Mouse (Mus musculus): ENCODE measurements around the gene Grin1. TPM values are rescaled to one million over a fixed set of nuclear protein-coding genes. Genes with fewer than 3 reads are reported as not detected.

The Grin1 gene
- polyA plus RNA-seq, 1 experiment = 0.63 TPM

GRCm38 (mm10) chr2:25356208-25357079, 37.5 kb upstream of the Grin1 start, which contains the start of gene Dpp7:
TSS of gene Dpp7 (minus strand) at chr2:25356359.
- H3K4me1 ChIP-seq (ENCODE audit: control insufficient read depth, insufficient read depth, insufficient read length, low read length) = peaks cover 12% of the 10 kb centered on the region
- 3% methylated on average over 13 of the region's 13 CpGs for WGBS
- TF ChIP-seq POLR2A (IDR thresholded peaks at IDR 0.05; ENCODE audit: low read depth, low read length) = no peak
- TF ChIP-seq CTCF (IDR thresholded peaks at IDR 0.05; ENCODE audit: extremely low read depth, insufficient read length, insufficient replicate concordance, low read depth, low read length) = no peak
- peak within 1 kb of the TSS; percentile 64 for H3K4me3 ChIP-seq (ENCODE audit: low read depth, low read length)
- H3K36me3 ChIP-seq (ENCODE audit: control insufficient read depth, insufficient read depth, low read length) = peaks cover 25% of the 10 kb centered on the region
- H3K27ac ChIP-seq (ENCODE audit: insufficient read depth, low read depth, low read length) = no peak within 1 kb of the TSS
- H3K27me3 ChIP-seq (ENCODE audit: control insufficient read depth, insufficient read depth, low read length) = no peaks in the 10 kb centered on the region

GRCm38 (mm10) chr2:25355419-25356066, 36.6 kb upstream of the Grin1 start:
- peaks cover 12% of the 10 kb centered on the region for H3K4me1 ChIP-seq (ENCODE audit: control insufficient read depth, insufficient read depth, insufficient read length, low read length)
- peak overlapping the region; percentile 64 for H3K4me3 ChIP-seq (ENCODE audit: low read depth, low read length)
- H3K36me3 ChIP-seq (ENCODE audit: control insufficient read depth, insufficient read depth, low read length) = peaks cover 25% of the 10 kb centered on the region
- TF ChIP-seq CTCF (IDR thresholded peaks at IDR 0.05; ENCODE audit: extremely low read depth, insufficient read length, insufficient replicate concordance, low read depth, low read length) (no peak), POLR2A (IDR thresholded peaks at IDR 0.05; ENCODE audit: low read depth, low read length) (no peak)
- no peaks in the 10 kb centered on the region for H3K27me3 ChIP-seq (ENCODE audit: control insufficient read depth, insufficient read depth, low read length)
- WGBS = 33% methylated on average over 18 of the region's 18 CpGs
- no peak overlapping the region for H3K27ac ChIP-seq (ENCODE audit: insufficient read depth, low read depth, low read length)

- TF ChIP-seq POLR2A (IDR thresholded peaks at IDR 0.05; ENCODE audit: low read depth, low read length) (no peak), CTCF (IDR thresholded peaks at IDR 0.05; ENCODE audit: extremely low read depth, insufficient read length, insufficient replicate concordance, low read depth, low read length) (no peak)
- Histone ChIP-seq H3K27me3 (ENCODE audit: control insufficient read depth, insufficient read depth, low read length) (no peaks in the 10 kb centered on the region), H3K4me1 (ENCODE audit: control insufficient read depth, insufficient read depth, insufficient read length, low read length) (peaks cover 12% of the 10 kb centered on the region), H3K36me3 (ENCODE audit: control insufficient read depth, insufficient read depth, low read length) (peaks cover 35% of the 10 kb centered on the region), H3K4me3 (ENCODE audit: low read depth, low read length) (no peak overlapping the region), H3K27ac (ENCODE audit: insufficient read depth, low read depth, low read length) (no peak overlapping the region)
- 84% methylated on average over 6 of the region's 6 CpGs for WGBS
These were observed 35.2 kb upstream of the Grin1 start for GRCm38 (mm10) chr2:25354211-25354610.

- Histone ChIP-seq H3K4me3 (ENCODE audit: low read depth, low read length) (no peak overlapping the region), H3K27ac (ENCODE audit: insufficient read depth, low read depth, low read length) (no peak overlapping the region), H3K27me3 (ENCODE audit: control insufficient read depth, insufficient read depth, low read length) (no peaks in the 10 kb centered on the region), H3K4me1 (ENCODE audit: control insufficient read depth, insufficient read depth, insufficient read length, low read length) (peaks cover 5% of the 10 kb centered on the region), H3K36me3 (ENCODE audit: control insufficient read depth, insufficient read depth, low read length) (peaks cover 64% of the 10 kb centered on the region)
- no peak for TF ChIP-seq CTCF (IDR thresholded peaks at IDR 0.05; ENCODE audit: extremely low read depth, insufficient read length, insufficient replicate concordance, low read depth, low read length)
- no peak for TF ChIP-seq POLR2A (IDR thresholded peaks at IDR 0.05; ENCODE audit: low read depth, low read length)
- 94% methylated on average over 3 of the region's 3 CpGs for WGBS
These were observed 31.7 kb upstream of the Grin1 start for GRCm38 (mm10) chr2:25350701-25351100.

GRCm38 (mm10) chr2:25349499-25349898, 30.5 kb upstream of the Grin1 start:
- Histone ChIP-seq H3K36me3 (ENCODE audit: control insufficient read depth, insufficient read depth, low read length) (peaks cover 75% of the 10 kb centered on the region), H3K4me3 (ENCODE audit: low read depth, low read length) (no peak overlapping the region), H3K27ac (ENCODE audit: insufficient read depth, low read depth, low read length) (no peak overlapping the region), H3K27me3 (ENCODE audit: control insufficient read depth, insufficient read depth, low read length) (no peaks in the 10 kb centered on the region), H3K4me1 (ENCODE audit: control insufficient read depth, insufficient read depth, insufficient read length, low read length) (no peaks in the 10 kb centered on the region)
- WGBS = 95% methylated on average over 4 of the region's 4 CpGs
- TF ChIP-seq CTCF (IDR thresholded peaks at IDR 0.05; ENCODE audit: extremely low read depth, insufficient read length, insufficient replicate concordance, low read depth, low read length) (no peak), POLR2A (IDR thresholded peaks at IDR 0.05; ENCODE audit: low read depth, low read length) (no peak)

- no peak for TF ChIP-seq POLR2A (IDR thresholded peaks at IDR 0.05; ENCODE audit: low read depth, low read length)
- no peak for TF ChIP-seq CTCF (IDR thresholded peaks at IDR 0.05; ENCODE audit: extremely low read depth, insufficient read length, insufficient replicate concordance, low read depth, low read length)
- peaks cover 83% of the 10 kb centered on the region for H3K36me3 ChIP-seq (ENCODE audit: control insufficient read depth, insufficient read depth, low read length)
- no peaks in the 10 kb centered on the region for H3K27me3 ChIP-seq (ENCODE audit: control insufficient read depth, insufficient read depth, low read length)
- WGBS = 68% methylated on average over 7 of the region's 7 CpGs
- no peak overlapping the region for H3K4me3 ChIP-seq (ENCODE audit: low read depth, low read length)
- no peak overlapping the region for H3K27ac ChIP-seq (ENCODE audit: insufficient read depth, low read depth, low read length)
- no peaks in the 10 kb centered on the region for H3K4me1 ChIP-seq (ENCODE audit: control insufficient read depth, insufficient read depth, insufficient read length, low read length)
These were observed 29.2 kb upstream of the Grin1 start for GRCm38 (mm10) chr2:25348162-25348561.

GRCm38 (mm10) chr2:25338303-25338702, 19.3 kb upstream of the Grin1 start:
- Histone ChIP-seq H3K4me1 (ENCODE audit: control insufficient read depth, insufficient read depth, insufficient read length, low read length) (peaks cover 8% of the 10 kb centered on the region; the same call in 1 of the 2 replicates), H3K27ac (ENCODE audit: insufficient read depth, low read depth, low read length) (peak overlapping the region; percentile 72), H3K27me3 (ENCODE audit: control insufficient read depth, insufficient read depth, low read length) (no peaks in the 10 kb centered on the region), H3K4me3 (ENCODE audit: low read depth, low read length) (no peak overlapping the region), H3K36me3 (ENCODE audit: control insufficient read depth, insufficient read depth, low read length) (peaks cover 65% of the 10 kb centered on the region)
- TF ChIP-seq POLR2A (IDR thresholded peaks at IDR 0.05; ENCODE audit: low read depth, low read length) (no peak), CTCF (IDR thresholded peaks at IDR 0.05; ENCODE audit: extremely low read depth, insufficient read length, insufficient replicate concordance, low read depth, low read length) (no peak)
- WGBS = 19% methylated on average over 6 of the region's 6 CpGs

Data from small intestine, adult 2 months (tissue).